Mouse (Mus musculus) gastrocnemius, postnatal 14 days (tissue): ENCODE measurements around the gene Nxt2. TPM values are rescaled to one million over a fixed set of nuclear protein-coding genes. Genes with fewer than 3 reads are reported as not detected.

Experiments used
- total RNA-seq, 2 experiments: library from RNA; stranded (reverse); gene quantifications; 2 replicates each; pipeline ENCODE4 v1.2.3; 2021

Gene Nxt2
- total RNA-seq, 2 experiments from 2014 or later = 3.0 to 3.3 TPM

Other genes starting within 250 kb of the Nxt2 start
- gene Gucy2f, start 29.8 kb upstream of the Nxt2 start, total RNA-seq = under 1 TPM in 1 of 2 experiments, not detected in 1; 0.02 TPM
- 100 to 1,000 TPM; 147 to 150 TPM for gene Kcne1l, start 79.5 kb downstream of the Nxt2 start, total RNA-seq
- gene Acsl4, start 163.8 kb downstream of the Nxt2 start, total RNA-seq = 10 to 100 TPM; 31.7 to 34.5 TPM